In the genomic region with DNA sequence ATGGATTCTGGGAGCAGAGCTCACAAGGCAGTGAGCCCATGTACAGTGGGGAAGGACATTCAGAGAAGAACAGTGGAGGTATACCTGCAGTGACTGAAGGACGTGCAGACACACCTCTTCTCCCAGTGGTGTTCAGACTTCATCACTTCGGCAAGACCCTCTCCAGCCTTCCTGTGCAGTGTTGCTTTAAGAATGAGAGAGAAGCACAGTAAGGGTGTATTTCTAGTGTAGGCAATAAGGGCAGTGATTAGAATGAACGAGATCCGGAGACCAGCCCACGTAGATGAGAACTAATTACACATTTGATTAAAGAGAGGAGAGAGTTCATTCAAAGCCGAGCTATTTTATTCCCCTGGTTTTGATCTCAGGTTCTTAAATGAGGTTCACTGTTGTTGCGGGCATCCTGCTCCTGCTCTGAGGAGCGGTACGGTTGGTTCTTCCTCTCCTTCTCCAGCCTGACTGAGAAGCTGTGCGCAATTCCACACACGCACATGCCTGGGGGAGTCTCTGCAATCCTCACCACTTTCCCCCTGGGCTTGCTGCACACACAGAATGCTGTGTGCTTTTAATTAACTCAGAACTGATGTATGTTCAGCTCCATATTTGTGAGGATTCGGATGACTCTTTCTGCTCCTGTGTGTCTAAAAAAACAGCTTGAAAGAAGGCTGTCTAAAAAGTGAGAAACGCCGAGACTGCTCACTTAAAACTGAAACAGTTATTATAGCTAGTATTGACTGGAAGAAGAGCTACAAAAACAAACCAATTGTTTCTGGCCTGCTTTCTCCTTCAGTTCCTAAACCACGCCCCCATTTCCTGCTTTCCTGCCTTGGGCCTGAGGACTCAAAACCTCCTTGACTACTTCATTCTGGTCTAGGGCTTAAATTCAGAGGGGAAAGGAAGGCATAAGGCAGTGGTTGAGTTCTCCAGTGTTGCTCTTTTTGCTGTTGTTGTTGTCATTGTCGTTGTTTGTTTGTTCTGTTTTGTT, we compare ENCODE assay signal across 8 mouse cellular contexts.
DNase-seq lines count a peak whose midpoint lies in the region.
"Had no signal": no experiment of that assay in that cellular context is flagged by ENCODE, and none has a peak within 500 bp of the region (broad histone marks: within the 10 kb centered on the region; RNA-seq: fewer than 3 reads in every experiment).

No protein-coding gene starts in this region.

- no peaks in the 10 kb centered on the region for H3K36me3 ChIP-seq in heart, embryonic 10.5 days
- H3K36me3 ChIP-seq: lung, embryonic 15.5 days had no signal

- peak overlapping the region; percentile 37; the same call in 1 of the 2 replicates for H3K27ac ChIP-seq in heart, embryonic 10.5 days
- H3K27ac ChIP-seq: lung, embryonic 15.5 days had no signal

- H3K4me1 ChIP-seq in heart, embryonic 10.5 days = peaks cover 4% of the 10 kb centered on the region; the same call in 1 of the 2 replicates

- 69% methylated on average over 16 of the region's 16 CpGs for WGBS in heart, embryonic 10.5 days

- DNase-seq in right cerebral cortex, postnatal 10 days (ENCODE audit: low spot score in 2 of 2) = peak; percentile 35 to 39
- DNase-seq in right cerebral cortex, postnatal 14 days = no peak
- DNase-seq in heart, embryonic 10.5 days (ENCODE audit: low spot score) = no peak
- DNase-seq in kidney, postnatal 10 days = peak; percentile 62
- peak; percentile 18 for DNase-seq in skeletal muscle tissue, adult 2 months (ENCODE audit: low read depth, low spot score)
- DNase-seq in cerebellum, adult 8-10 months = no peak
- no peak for DNase-seq in retina, embryonic 14.5 days (ENCODE audit: low spot score)

- H3K4me3 ChIP-seq in heart, embryonic 10.5 days = no peak overlapping the region
- H3K4me3 ChIP-seq: lung, embryonic 15.5 days had no signal

- H3K27me3 ChIP-seq in heart, embryonic 10.5 days (ENCODE audit: insufficient read depth, poor library complexity, severe bottlenecking) = no peaks in the 10 kb centered on the region
- H3K27me3 ChIP-seq: lung, embryonic 15.5 days had no signal

- no peaks in the 10 kb centered on the region for H3K9me3 ChIP-seq in heart, embryonic 10.5 days
- H3K9me3 ChIP-seq: lung, embryonic 15.5 days had no signal

Comparison
In these comparisons a context has a peak if more than half of its experiments do, and no peak if none do; other contexts are left out.
1. DNase-seq: peak in right cerebral cortex, postnatal 10 days (2 of 2), kidney, postnatal 10 days (single experiment) and skeletal muscle tissue, adult 2 months (single experiment); none in right cerebral cortex, postnatal 14 days (single experiment), heart, embryonic 10.5 days (single experiment), cerebellum, adult 8-10 months (single experiment) and retina, embryonic 14.5 days (single experiment).